Mouse (Mus musculus): Measurements from ENCODE around the gene Stat4.

Gene Stat4

DNA sequence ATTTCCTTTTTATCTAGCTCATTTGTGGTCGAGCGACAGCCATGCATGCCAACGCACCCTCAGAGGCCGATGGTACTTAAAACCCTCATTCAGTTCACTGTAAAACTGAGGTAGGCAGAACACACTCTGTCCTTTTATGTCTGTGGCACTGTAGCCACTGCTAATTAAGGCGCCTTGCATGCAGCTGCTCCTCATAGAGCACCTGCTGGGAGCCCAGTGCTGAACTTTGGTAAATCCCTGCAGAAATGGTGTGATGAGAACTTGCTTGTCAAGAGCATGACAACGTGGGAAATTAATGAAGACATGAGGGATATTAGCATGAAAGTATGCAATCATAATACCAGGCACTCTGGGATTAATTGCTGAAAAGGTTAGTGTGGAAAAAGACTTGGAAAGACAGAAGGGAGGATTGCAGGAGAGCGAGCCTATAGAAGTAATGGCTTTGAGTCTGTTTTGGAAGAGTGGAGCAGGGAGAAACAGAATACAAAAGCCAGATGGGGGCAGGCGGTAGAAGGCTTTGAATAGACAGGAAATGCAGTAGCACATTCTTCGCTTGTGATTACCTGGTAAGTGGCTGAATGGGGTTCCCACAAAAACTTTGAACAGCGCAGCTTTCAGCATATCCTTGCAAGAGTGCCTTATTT, 92.9 kb downstream of the Stat4 start:
- in situ Hi-C loops (cut with MboI; ENCODE audit: low pct_unique_long_range_greater_than_20kb in 1 of 2, low sequenced_read_pairs in 2 of 2, unreplicated experiment in 1 of 2), result loop anchor here (10.0 to 25.0 kb wide), 2 partner anchors 75 to 443 kb away; no protein-coding TSS in a partner anchor

DNA sequence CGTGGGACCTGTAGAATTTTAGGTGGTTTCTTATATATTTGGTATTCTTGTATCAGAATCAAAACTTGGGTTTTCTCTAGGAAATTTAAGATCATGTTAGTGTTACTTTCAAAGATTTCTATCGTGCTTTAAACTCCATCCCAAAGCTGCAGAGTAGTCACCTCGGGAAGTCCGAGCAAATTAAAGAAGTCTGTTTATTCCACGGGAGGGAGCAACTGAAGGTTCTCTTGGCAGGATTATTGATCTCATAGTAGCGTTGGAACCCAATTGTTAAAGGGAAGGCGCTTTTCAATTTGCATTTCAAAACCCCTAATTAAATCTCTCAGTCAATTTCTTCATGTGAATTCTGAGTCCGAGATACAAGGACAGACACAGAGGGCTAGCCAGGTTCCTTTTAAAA, 93.4 kb downstream of the Stat4 start:
- in situ Hi-C loops (cut with MboI; ENCODE audit: low pct_unique_long_range_greater_than_20kb in 1 of 2, low sequenced_read_pairs in 2 of 2, unreplicated experiment in 1 of 2), result loop anchor here in 1 of 2 experiments (10.0 to 25.0 kb wide), 2 partner anchors 76 to 443 kb away; no protein-coding TSS in a partner anchor

DNA sequence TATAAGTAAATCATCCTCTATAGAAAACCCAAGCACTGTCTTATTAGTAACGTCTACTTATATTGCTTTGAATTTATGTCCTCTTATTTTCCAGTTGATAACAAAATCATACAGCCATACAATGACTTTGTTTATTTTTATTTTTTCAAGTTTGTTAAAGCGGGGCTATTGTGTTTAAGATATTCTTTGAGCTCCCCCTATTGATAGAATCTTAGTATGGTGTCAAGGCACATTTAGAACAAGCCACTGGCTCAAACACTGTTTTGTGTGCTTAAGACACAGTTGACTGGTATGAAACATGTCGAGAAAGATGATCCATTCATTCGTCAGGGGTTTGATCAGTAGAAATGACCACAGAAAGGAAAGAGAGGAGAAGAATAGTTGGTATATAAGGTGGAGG, 99.3 kb downstream of the Stat4 start:
- in situ Hi-C loops (cut with MboI; ENCODE audit: low pct_unique_long_range_greater_than_20kb in 1 of 2, low sequenced_read_pairs in 2 of 2, unreplicated experiment in 1 of 2), result loop anchor here in 1 of 2 experiments (10.0 to 25.0 kb wide), 2 partner anchors 81 to 449 kb away; no protein-coding TSS in a partner anchor

DNA sequence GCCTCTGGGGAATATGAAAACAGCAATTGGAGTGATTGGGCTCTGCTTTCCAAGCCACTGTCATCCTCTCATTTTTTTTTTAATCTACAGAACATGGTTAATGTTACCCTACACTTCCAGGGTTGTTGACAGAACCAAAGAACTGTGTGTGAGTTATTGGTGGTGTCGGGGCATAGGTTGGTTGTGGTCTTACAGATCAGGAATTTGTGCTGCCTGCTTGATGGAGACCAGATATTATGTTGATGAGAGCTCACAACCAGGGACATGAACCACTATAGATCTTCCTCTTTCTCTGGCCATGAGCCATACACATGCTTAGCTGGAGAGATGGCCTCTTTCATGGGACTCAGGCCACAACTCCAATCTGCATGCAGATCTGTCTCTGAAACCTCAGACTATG, 100.2 kb downstream of the Stat4 start:
- in situ Hi-C loops (cut with MboI; ENCODE audit: low pct_unique_long_range_greater_than_20kb in 1 of 2, low sequenced_read_pairs in 2 of 2, unreplicated experiment in 1 of 2), result loop anchor here in 1 of 2 experiments (10.0 to 25.0 kb wide), 2 partner anchors 82 to 450 kb away; no protein-coding TSS in a partner anchor

DNA sequence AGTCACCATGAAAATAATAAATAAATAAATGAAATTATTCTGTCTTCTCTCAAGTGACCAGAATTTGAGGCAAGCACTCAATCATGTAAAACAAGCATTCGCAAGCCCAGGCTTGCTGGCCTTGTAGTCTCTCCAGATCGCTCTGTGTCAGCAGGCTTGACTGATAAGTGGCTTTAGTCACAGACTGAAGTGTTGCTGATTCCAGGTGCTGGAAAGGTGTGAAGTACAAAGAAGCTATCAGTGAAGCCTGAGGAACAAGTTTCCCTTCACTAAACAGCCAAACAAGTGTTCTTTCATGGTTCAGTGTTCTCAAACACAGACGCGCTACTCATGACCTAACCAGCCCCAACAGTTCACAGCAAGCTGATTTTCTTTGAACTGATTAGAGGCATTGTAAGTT, 101.7 kb downstream of the Stat4 start:
- in situ Hi-C loops (cut with MboI; ENCODE audit: low pct_unique_long_range_greater_than_20kb in 1 of 2, low sequenced_read_pairs in 2 of 2, unreplicated experiment in 1 of 2), result loop anchor here in 1 of 2 experiments (10.0 to 25.0 kb wide), 2 partner anchors 84 to 451 kb away; no protein-coding TSS in a partner anchor

DNA sequence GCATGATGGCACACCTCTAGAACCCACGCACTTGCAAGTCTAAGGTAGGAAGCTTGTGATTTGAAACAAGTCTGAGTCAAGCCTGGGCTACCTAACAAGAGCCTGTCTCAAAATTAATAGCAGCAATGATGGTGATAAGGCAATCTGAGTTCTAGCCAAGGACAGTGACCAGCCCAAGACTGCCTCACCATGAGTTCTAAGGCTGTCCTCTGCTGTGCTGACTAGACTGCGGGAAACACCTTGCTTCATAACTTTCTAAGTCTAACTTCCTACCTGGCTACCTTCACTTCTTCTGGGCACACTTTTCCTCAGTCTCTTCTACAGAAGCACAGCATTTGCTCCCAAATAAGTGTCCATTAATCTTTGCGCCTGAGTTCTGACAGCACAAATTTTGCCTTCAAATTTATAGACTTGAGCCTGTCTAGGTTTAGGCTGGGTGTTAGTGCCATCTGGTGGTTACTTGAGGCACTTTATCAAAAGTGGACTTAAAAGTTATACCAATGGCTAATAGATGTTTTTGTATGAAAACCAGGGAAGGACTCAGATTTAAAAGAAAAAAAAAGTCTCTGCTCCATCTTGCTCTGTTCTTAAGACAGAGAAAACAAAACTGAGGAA, 111.8 kb downstream of the Stat4 start:
- in situ Hi-C loops (cut with MboI; ENCODE audit: low pct_unique_long_range_greater_than_20kb in 1 of 2, low sequenced_read_pairs in 2 of 2, unreplicated experiment in 1 of 2), result loop anchor here (5.0 to 25.0 kb wide), 2 partner anchors 101 to 461 kb away; no protein-coding TSS in a partner anchor

DNA sequence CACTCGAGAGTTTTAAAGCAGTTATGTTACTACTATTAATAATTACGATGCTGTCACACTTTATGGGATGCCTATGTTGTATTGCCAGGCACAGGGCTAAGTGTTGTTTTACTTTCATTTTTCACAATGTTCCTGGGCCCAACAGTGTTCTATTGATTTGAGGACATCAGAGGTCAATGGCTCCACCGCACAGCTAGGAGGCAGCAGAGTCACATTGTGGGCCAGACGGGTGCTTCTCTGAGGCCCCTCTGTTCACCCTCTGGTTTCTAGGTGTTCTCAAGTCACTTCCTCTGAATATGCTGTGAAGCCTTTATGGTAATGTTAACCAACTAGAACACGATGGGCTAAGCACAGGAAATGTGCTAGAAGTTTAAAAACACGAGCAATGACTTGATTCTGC, 113.5 kb downstream of the Stat4 start:
- in situ Hi-C loops (cut with MboI; ENCODE audit: low pct_unique_long_range_greater_than_20kb in 1 of 2, low sequenced_read_pairs in 2 of 2, unreplicated experiment in 1 of 2), result no loop called here

DNA sequence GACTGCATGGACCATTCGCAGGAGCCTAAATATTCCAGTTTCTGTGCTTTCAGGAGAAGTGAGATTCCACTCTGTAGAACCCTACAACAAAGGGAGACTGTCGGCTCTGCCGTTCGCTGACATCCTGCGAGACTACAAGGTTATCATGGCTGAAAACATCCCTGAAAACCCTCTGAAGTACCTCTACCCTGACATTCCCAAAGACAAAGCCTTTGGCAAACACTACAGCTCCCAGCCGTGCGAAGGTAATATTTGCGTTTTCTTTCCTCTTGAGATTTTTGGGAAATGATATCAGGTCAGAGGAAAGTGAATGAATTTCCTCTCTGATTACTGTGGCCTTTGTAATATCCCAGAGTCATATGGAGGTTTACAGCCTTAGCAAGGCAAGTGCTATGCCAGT, 115.8 kb downstream of the Stat4 start:
- in situ Hi-C loops (cut with MboI; ENCODE audit: low pct_unique_long_range_greater_than_20kb in 1 of 2, low sequenced_read_pairs in 2 of 2, unreplicated experiment in 1 of 2), result no loop called here

DNA sequence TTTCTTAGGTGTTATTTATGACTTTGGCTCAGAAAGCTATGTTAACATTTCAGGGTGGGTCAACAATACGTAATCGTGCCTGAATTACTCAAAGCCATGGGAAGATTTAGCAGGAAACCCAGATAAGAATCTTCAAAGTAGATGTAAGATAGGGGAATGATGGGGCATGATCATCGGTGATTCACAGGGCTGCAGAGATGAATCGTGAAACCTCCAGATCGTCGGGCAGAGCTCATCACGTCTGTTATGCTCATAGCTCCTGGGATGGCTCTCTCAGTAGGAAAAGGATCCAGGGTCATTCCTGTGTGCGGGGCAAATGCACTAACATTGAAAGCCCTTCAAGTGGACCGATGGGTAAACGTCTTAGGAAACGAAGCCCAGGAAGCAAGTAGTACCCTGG, 120.3 kb downstream of the Stat4 start:
- in situ Hi-C loops (cut with MboI; ENCODE audit: low pct_unique_long_range_greater_than_20kb in 1 of 2, low sequenced_read_pairs in 2 of 2, unreplicated experiment in 1 of 2), result no loop called here

DNA sequence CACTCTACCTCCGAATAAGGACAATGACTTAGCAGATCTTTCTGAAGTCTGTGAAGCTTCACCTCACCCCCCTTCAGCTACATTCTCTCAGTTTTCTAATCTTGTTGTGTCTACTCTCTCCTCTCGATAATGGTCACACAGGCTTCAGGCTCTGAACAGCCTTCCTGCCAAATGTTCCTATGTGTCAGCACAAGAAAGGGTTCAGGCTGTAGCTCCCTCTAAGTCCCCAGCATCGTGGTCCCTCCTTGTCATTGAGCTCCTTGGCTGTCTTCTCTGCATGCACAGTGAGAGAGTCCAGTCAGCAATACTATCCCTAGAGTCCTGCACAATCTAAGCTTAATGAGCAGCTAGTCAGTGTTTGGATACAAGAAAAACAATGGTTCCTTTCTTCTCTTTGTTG, 124.3 kb downstream of the Stat4 start:
- in situ Hi-C loops (cut with MboI; ENCODE audit: low pct_unique_long_range_greater_than_20kb in 1 of 2, low sequenced_read_pairs in 2 of 2, unreplicated experiment in 1 of 2), result no loop called here

DNA sequence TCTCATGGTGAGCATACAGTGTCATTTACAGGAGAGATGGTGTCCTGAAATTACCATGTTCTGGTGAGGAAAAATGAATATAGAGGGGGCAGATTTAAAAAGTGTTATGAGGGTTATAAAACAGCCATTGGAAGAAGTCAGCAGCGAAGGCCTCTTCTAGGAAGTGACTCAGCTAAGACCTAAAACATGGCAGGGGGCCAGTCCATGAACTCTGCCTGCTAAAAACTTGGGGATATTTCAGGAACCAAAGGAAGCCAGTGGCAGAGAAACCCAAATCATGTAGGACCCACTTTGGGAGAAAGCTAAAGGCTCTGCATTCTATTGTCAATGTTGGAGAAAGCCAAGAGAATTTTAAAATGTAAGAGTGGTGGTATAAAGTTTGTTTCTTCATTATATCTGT, 125.4 kb downstream of the Stat4 start:
- in situ Hi-C loops (cut with MboI; ENCODE audit: low pct_unique_long_range_greater_than_20kb in 1 of 2, low sequenced_read_pairs in 2 of 2, unreplicated experiment in 1 of 2), result no loop called here

DNA sequence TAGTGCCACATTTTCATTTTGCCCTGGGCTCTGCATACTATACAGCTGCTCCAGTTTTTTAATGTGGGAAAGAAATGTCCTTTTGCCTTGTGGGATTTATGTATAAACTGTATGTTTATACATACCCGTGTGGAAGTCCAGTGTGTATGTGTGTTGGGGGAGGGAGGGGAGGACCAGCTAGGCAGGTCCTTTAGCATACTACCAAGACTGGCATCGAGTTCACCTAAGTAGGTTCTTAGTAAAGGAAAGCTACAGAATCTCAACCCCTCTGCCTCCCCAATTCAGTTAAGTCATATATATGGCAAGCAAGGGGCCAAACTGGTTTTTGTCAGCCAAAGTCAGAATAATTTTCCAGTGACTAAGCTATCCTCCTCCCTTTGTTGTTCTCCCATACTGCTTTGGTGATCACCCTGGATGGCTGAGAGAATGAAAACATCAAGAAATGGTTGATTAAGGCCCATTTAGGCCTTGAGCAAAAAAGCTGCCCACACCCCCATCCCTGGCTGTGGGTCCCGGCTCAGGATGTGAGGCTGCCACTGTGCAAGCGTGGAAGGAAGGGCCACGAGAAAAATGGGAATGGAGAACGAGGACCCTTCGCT, 126.2 kb downstream of the Stat4 start:
- in situ Hi-C loops (cut with MboI; ENCODE audit: low pct_unique_long_range_greater_than_20kb in 1 of 2, low sequenced_read_pairs in 2 of 2, unreplicated experiment in 1 of 2), result no loop called here

DNA sequence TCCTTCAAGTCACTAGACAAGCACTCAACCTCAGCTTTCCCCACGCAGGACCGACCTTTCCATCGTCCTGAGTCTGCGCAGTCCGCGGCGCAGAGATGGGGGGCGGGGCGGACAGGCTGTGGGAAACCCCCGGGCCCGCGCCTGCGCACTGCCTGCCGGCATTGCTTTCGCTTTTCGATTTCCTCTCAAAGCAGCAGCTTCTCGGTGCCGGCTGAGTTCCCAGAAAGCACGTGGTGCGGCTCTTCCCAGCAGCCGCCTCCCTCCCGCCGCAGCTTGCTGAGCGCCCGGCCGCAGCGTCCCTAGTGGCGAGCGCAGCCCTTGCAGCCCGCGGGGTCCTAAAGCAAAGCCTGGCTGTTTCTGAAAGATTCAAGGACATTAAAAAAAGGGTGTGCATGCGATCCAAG, 126.7 kb downstream of the Stat4 start:
- in situ Hi-C loops (cut with MboI; ENCODE audit: low pct_unique_long_range_greater_than_20kb in 1 of 2, low sequenced_read_pairs in 2 of 2, unreplicated experiment in 1 of 2), result no loop called here

DNA sequence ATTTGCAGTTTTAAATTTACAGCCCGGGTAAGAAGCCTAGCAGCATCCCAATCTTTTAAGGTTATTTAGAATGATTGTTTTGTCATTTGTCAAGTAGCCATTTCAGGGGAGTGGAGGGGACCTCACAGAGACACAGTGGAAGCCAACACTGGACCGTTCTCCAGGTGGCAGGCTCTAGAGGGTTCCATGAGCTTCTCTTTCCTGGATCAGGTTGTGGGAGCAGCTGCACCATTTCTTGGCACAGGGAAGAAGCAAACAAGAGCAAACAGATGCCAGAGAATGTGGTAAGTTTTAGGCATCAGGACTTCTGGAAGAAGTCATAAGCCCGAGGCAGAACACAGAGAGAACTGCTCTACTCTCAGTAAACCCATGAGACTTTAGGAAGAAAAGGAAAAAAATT, 129.5 kb downstream of the Stat4 start:
- in situ Hi-C loops (cut with MboI; ENCODE audit: low pct_unique_long_range_greater_than_20kb in 1 of 2, low sequenced_read_pairs in 2 of 2, unreplicated experiment in 1 of 2), result no loop called here

DNA sequence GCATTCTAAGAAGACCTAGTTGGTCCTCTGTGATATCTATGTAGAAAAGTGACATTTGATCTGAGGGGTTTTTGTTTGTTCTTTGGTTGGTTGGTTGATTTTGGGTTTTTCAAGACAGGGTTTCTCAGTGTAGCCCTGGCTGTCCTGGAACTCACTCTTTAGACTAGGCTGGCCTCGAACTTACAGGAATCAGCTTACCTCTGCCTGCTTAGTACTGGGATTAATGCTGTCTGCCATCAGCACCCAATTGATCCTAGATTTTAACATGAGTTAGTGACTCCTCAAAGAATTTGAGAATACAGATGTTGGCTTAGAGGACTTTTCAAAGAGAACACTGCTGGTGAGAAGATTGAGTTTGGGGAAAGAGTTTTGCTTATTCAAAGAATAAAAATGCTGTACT, 130.8 kb downstream of the Stat4 start:
- in situ Hi-C loops (cut with MboI; ENCODE audit: low pct_unique_long_range_greater_than_20kb in 1 of 2, low sequenced_read_pairs in 2 of 2, unreplicated experiment in 1 of 2), result no loop called here

DNA sequence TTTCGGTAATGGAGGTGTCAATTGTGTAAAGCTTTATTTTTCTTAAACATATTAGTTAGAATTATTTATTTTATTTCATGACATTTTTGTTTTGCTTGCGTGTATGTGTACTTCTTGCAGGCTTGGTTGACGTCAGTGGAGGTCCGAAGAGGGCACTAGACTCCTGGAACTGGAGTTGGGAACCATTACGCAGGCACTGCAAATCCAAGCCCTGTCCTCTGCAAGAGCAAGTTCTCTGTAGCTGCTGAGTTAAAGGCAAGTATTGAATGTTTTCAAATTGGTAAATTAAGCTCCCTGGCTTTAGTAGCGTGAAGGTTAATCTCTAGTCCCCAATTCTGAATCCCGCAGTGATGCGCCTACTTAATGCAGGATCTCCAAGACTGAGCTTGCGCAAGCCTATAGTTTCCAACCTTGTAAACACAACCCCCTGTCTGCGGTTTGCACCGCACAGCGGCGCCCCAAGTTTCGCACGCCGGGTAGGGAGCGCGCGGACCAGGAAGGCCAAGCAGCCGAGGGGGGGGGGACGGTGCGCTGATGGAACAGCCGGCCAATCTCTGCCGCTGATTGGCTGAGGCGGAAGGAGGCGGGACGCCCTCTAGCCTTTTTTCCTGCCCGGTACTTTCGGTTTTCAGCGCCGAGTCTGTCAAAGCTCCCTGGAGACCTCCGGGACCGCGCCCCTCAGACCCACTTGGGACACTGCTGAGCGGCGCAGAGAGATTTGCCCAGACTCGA, 132.1 kb downstream of the Stat4 start, which contains the start of gene Stat1:
Stat1 (plus strand) TSS at position 581 of the 732 bp plus-strand sequence.
- in situ Hi-C loops (cut with MboI; ENCODE audit: low pct_unique_long_range_greater_than_20kb in 1 of 2, low sequenced_read_pairs in 2 of 2, unreplicated experiment in 1 of 2), result no loop called here

DNA sequence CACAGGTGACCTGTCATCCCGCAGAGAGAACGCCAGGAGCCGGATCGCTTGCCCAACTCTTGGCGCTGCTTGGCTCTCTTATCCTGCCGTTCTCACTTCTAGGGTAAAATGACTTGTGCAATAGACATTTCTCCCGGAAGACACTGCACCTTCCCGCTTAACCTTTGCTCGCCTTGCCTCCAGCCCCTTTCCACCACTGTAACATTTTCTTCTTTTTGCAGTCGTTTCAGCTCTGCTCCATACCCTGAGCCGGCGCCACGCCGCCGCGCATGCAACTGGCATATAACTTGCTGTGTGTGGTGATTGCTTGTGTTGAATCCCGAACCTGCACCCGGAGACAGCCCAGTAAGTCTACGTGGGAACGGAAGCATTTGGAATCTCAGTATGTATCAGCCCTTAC, 132.7 kb downstream of the Stat4 start:
- in situ Hi-C loops (cut with MboI; ENCODE audit: low pct_unique_long_range_greater_than_20kb in 1 of 2, low sequenced_read_pairs in 2 of 2, unreplicated experiment in 1 of 2), result no loop called here

DNA sequence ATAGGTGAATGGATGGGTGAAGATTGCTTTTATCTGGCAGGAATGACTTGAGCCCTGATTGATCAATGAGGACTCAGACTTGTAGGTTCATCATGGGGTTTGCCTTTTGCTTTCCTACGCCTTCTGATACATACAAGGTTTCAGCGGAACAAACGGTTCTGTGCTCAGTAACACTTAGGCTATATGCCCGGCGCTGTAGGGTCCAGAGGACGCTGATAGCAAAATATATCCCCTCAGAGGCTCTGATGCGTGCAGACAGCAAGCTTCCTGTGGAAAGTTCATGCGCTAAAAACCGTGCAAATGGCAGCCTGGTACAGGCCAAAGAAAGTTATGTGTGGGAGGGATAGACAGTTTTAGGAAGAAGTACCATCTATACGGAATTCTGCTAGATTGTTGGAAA, 133.2 kb downstream of the Stat4 start:
- in situ Hi-C loops (cut with MboI; ENCODE audit: low pct_unique_long_range_greater_than_20kb in 1 of 2, low sequenced_read_pairs in 2 of 2, unreplicated experiment in 1 of 2), result no loop called here

DNA sequence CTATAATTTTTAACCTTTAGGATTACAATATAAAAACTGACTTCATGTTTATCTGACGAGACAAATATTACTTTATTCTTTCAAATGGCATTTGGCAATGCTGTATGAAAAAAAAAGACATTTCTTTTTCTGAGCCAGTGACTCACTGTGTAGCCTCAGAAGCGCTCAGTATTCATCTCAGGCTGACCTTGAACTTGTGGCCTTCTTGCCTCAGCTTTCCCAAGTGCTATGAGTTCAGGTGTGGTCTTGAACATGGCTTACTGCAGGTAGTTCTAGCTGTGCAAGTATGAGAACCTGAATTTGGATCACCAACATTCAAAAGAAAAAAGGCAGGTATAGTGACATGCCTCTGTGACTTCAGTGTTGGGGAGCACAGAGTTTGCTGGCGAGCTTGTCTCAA, 134.1 kb downstream of the Stat4 start:
- in situ Hi-C loops (cut with MboI; ENCODE audit: low pct_unique_long_range_greater_than_20kb in 1 of 2, low sequenced_read_pairs in 2 of 2, unreplicated experiment in 1 of 2), result no loop called here

All from mouse embryonic stem cell (cell line).